Mouse (Mus musculus): ENCODE measurements at regions not wholly inside any gene's neighbourhood (a gene's known extent, or its start where the extent isn't known, plus 50 kb on each side); places are given as distances from the start of the nearest gene placed in this dataset.

DNA sequence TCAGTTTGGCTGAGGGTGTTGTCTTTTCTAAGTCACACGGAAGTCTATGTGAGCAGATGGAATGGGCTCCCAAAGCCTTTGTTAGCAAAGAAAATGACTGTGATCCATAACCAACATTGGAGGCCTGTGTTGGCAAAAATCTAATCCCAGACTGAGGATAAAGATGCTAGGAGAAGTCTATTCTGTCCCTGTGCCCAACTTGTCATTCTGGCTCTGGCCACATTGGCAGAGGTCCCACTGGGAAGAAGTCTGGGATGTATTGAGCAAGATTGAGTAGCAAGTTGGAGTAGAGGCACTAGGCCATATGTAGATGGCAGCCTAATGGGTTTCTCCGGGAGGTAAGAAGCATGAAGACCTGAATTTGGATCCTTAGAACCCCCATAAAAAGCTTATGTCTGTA lies 54.1 kb downstream of the Nog start:
- no peak for DNase-seq

DNA sequence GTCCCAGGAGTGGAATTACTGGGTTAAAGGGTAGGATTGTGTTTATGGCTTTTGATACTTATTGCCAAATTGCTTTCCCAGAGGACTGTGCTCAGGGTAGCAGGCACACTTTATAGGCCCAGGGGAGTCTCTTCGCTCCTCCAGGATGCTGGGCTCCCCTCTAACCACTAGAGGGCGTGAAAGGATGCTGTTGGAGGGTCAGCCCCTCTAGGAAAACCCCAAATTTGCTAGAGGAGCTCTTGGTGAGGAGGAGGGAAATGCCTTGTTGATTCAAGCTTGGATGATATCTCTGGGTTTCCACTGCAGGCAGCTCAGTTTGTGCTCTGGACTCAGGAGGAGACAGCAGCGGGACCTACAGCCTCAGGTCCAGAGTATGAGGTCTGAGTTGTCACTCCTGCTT lies 58.8 kb downstream of the Nog start:
- no peak for DNase-seq

DNA sequence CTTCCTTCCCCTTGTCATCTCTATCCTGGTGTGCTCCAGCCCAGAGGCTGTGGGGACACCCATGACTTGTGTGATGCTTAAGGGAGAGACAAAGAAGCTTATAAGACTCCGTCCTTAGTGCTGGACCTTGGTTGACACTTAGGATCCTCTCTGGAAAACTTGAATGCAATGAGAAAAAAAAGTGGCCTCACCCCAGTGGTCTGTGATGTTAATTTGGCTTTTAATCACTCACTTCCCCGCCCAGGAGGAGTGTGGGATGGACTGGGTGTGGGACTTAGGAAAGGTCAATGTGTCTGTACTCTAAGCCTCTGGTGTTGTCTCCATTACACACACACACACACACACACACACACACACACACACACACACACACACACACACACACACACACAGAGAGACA lies 60.0 kb downstream of the Nog start:
- DNase-seq = no peak

DNA sequence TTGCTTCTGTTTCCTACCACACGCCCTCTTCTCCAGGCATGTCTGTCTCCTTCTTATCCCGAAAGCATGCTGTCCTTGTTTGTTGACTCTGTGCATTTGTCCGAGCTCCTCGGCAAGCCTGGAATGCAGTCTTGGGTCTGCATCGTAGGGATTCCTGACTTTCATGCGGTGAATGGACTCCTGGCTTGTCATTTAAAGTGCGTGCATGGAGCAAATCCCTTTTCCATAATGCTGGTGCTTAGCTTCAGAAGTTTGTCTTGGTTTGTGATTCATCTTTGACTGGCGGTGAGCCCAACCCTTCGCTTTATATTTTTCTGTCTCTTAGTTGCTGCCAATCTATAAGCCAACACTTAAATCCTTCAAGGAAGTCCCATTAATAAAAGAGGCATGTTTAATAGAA lies 62.2 kb downstream of the Nog start:
- no peak for DNase-seq

DNA sequence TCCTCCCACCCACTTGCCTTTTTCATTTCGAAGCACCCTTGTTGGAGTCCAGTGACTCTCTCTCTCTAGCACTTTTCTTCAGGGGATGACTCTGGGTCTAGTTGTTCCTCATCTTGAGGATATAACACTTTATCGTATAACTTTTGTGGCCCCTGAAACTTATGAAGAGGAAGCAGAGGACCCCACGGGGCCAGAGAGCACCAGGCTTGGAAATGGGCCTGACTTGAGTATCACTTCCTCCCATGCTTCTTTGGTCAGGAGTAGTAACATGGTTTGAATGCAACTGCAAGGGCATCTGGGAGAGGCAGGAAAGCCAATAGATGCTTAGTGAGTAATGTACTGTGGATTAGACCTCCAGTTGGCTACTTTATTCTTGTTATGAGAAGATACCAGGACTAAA lies 65.2 kb downstream of the Nog start:
- no peak for DNase-seq

DNA sequence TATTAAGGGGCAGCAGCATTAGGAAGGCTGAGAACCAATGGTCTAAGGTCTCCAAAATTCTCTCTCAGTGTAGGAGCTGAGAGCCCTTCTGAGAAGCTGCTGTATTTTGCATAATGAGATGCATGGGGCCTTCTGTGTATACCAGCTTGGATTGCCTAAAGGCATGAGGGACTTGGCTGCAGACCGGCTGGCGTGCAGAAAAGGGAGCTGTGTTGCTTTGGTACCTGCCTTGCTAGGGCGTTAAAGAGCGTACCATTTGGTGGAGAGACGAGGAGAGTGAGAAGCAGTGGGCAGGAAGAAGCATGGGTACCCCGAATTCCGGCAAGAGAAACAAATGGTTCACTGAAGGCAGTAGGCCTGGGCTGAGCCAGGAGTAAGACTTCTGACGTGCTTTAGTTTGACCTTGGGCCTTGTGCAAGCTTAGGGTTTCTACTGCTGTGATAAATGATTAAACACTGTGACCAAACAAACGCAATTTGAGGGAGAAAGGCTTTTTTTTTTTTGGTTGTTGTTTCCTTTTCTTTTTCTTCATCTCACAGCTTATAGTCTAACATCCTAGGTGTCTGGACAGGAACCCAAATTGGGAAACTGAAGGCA lies 69.2 kb downstream of the Nog start:
- no peak for DNase-seq

DNA sequence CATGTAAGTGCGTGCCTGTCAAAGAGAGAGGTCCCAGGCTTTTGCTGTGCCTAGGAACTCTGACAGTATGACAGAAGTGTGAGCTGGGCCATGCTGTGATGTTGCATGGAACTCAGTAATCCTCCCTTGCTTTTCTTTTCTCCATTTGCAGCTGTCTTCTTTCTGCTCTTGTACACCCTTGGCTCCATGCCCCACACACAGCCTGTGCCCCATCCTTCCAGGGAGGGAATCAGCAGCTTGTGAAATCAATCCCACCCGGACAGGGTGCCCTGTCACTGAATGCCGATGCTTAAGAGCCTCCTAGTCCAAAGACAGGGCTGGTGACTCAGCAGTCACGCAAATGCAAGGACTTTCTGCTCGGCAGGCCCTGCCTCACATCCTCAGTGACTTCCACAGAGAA lies 72.4 kb downstream of the Nog start:
- DNase-seq = no peak

DNA sequence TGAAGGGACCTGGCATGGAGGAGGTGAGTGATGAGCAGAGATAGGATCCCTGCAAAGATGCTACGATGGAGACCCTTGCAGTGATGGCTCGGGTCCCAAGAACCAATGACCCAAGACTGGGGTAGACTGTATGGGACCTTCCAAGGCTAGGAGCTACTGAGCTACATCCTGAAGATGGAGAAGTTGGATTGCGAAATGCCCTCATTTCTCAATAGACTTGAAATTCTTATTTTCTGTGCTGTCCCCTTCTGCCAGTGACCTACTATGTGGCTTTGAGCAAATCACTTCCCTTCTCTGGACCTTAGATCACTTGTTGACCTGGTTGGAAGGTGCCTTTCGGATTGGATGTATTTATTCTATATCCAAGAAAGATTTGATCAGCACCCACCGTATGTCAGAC lies 88.9 kb downstream of the Nog start:
- DNase-seq = no peak

DNA sequence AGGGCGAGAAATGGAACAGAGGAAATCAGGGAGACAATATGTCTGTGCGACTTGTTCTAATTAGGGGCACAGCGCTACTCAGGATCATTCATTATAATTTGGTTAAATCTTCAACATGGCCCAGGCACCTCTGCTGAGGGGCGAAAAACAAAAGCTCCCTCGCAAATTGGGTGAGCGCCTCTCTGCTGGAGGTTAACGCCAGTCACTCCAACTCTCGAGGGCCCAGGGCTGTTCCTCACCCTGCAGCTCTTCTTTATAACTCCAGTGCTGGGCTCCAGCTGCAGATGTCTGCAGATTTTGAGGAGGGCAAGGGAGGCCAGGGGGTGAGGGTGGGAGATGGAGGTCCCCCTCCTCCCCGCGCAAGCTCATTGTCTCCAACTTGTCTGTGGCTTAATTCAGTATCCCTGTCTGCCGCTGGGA lies 92.6 kb downstream of the Nog start:
- DNase-seq = no peak

DNA sequence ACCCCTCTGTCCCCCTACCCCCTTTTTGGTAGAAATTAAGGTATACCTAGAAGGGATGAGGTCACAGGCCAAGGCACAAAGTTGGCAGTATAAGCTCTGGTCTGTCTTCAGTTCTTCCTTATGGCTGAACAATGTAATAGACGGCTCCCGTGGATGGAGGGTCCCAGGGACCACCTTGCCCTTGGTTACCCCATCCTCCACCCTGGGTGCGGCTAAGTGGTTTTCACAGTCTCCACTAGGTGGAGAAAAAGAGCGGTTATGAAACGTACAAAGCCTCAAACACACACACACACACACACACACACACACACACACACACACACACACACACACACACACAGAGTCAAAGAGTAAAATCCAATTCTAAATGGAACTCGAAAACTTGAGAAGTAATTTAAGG lies 93.1 kb downstream of the Nog start:
- DNase-seq = no peak

DNA sequence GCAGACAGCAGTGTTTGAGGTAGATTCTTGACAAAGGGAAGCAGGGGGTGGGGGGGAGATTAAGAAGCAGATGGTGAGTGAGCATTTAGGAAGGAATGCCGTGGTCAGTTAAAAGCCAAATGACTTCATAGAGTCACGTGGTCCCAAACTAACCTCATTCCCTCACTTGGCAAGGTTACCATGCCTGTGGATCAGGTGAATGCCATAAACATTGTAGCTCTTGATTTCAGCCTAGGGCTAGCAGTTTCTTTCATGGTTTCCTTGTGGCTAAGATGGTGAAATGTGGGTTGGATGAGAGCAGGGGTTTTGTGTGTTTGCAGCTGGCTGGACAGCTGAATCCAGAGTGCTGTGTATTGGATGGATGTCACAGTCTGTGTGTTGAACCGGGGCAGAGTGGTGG lies 95.3 kb downstream of the Nog start:
- no peak for DNase-seq

DNA sequence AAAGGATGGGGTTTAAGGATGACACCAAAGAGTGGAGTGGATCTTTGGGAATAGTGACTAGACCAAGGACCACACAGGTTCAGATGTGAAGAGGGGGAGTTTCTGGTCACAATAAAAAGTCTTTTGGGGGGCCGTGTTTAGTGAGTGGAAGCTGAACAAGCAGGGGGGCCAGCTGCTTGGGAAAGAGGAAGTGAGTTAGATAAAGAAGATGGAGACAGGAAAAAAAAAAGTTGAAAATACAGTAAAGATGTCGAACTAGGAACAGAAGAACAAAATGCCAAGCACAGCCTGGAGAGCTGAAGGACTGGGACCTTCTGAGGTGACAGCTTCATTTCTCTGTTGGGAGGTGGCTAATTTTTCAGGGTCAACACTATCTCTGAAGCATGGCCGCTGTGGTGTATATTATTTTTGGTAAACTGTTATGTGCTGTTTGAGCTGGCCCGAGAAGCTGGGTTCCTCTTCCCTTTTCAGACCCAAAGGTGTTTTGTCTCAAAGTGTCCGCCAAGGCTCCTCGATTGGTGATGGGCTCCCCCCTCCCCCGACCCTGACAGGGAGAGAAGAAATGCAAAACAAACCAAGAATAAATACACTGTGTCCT lies 97.1 kb downstream of the Nog start:
- no peak for DNase-seq

DNA sequence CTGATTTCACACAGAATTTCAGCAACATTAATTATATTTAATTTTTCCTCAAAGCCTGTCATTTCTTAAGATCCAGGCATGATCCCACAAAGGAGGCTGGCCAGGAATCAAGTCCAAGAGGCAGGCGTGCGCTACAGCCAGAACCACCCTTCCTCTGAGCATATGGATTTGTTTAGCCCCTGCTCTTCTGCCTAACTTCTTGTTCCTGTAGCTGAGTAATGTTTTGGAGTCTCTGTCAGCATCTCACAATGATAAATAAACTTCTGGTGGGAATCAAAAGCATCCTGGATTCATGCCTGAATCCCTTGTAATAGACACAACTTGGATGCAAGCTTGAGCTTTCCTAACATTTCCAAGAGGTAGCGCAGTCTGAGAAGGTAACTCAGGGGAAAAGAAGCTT lies 101.7 kb downstream of the Nog start:
- no peak for DNase-seq

DNA sequence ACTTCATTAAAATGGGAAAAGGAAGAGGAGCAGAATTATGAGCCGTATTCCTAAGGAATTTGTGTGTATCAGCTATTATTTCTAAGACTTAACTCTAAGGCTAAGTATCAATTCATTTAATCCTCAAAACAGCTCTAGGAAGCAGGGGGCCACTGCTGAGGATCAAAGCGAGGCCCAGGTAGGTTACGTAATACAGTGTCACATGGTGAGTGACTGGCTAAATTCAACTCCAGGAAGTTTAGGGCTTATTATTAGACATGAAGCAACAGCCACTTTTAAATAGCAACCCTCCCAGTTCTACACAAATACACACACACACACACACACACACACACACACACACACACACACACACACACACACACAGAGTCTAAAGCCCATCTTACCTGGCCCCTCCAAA lies 109.3 kb downstream of the Nog start:
- no peak for DNase-seq

DNA sequence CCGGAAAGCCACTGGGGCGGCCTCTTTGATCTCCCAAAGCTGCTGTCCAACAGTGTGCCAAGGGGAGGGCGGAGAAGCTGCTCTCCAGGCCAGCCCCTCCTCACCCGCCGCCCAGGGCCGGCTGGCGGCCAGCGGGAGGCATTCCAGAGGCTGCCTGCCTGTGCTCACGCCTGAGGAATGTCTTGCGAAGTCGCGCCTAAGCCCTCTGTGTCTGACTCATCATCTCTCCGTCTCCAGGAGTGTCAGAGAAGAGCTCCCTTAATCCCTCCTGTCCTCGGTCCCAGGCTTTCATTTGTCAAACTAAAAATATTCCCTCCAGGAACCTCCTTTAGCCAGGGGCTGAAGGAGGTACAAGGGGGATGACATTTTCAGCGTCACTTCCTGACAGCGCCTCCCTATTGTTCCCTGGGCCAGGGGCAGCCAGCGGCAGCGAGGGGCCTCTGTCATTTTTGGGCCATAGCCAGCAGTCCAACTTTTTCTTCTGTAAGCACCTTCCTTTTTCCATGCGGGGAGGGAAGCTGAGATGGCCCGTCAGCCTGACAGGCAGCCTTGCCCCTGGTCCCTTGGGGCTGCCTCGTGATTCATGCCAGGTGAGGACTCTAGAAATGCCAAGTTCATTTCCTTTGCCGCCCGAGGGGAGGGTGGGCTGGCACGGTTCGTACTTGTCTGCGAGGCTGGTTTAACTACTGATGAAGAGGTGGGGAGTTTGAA lies 113.4 kb downstream of the Gm525 start:
- DNase-seq = peak; percentile 57 to 60

DNA sequence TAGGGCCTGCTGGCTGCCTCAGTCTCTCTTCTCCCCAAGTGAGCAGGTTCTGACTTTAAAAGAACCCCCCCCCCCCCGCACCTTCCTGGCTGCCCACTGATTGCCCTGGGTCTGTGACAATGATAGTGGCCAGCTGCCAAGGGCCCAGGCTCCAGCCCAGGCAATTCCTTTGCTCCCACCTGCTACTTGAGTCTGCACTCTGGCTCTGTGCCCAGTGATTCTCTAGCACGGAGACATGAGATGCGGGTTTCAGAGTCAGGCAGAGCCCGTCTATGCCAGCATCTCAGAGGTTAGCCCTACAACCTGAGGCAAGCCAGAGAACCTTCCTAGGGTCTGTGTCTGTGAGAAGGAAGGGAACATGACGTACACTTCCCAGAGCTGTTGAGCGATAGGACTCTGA lies 112.2 kb downstream of the Gm525 start:
- peak; percentile 76 to 77 for DNase-seq

DNA sequence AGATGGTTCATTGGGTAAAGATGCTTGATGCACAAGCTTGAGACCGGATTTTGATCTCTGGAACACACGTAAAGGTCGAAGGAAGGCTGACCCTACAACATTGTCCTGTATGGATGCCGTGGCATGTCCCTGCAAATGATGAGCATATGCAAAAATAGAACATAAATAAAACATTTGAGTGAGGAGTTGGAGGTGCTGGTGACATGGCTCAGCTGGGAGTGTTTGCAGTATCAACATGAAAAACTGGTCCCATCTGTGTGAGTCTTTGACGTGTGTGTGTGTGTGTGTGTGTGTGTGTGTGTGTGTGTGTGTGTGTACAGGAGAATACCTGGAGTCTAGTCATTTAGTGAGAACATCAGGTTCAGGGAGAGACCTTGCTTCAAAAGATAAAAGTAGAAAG lies 107.8 kb downstream of the Gm525 start:
- DNase-seq = no peak

DNA sequence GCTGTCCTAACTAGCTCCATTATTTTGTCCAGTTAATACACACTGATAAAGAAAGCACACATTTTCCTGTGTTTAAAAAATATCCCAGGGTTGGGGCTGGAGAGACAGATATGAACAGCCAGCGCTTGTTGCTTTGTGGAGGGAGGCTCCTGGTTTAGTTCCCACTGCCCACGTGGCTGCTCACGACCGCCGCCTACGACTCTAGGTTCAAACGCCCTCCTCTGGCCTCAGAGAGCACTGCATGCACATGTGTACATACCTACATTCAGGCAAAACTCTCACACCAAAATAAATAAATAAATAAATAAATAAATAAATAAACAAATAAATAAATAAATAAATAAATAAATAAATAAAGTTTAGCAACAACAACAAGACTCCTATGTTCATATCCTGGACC lies 104.8 kb downstream of the Gm525 start:
- no peak for DNase-seq

DNA sequence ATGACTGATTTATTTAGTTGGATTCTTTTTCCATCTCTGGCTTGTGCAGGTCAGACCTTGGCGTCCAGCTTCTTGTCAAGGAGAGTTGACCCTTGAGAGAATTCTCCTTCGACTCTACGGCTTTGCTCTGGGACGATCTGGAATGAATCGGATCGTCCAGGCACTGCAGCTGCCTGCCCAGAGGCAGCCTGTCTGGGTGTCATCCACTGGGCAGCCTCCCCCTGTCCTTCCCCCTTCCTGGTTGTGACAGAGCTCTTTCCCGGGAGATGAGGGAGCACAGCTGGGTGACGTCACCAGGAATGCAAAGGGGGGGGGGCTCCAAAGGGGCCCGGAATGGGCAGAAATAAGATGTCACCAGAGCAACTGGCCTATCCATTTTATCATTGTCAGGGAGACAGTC lies 101.9 kb downstream of the Gm525 start:
- DNase-seq = no peak

DNA sequence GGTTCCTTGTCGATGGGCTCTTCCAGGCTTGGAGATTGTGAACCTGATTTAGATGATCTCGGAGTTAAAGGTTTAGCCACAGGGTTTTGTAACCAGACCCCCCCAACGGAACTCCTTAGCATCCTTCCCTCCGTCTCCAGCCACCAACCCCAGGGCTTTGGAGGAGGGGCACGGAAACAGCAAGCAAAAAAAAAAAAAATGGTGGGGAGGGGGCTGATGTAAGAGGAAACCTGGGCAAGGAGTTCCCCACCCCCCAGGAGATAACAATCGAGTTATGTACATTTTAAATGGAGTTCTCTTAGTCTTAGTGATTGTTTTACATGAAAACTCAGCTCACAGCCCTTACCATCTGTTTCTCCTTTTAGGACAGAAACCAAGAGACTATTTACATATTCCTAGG lies 101.3 kb downstream of the Gm525 start:
- DNase-seq = no peak

DNA sequence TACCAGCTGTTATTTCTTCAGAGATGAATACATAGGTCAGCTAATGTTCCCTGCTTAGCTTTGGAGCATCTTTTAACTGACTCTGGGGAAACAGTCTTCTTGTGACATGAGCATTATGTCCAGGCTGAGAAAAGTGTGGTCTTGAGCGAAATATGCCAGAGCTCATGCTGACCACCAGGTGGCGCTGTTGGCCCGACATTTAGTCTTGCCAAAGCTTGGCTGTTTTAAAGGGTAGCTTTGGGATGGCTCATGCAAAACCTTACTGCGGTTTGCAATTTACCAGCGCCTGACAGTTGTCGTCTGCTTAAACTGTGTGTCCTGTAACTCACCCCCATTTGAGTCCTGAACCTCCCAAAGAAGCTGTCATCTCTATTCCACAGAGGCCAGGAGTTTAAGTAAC lies 91.6 kb downstream of the Gm525 start:
- DNase-seq = peak; percentile 72 to 87

DNA sequence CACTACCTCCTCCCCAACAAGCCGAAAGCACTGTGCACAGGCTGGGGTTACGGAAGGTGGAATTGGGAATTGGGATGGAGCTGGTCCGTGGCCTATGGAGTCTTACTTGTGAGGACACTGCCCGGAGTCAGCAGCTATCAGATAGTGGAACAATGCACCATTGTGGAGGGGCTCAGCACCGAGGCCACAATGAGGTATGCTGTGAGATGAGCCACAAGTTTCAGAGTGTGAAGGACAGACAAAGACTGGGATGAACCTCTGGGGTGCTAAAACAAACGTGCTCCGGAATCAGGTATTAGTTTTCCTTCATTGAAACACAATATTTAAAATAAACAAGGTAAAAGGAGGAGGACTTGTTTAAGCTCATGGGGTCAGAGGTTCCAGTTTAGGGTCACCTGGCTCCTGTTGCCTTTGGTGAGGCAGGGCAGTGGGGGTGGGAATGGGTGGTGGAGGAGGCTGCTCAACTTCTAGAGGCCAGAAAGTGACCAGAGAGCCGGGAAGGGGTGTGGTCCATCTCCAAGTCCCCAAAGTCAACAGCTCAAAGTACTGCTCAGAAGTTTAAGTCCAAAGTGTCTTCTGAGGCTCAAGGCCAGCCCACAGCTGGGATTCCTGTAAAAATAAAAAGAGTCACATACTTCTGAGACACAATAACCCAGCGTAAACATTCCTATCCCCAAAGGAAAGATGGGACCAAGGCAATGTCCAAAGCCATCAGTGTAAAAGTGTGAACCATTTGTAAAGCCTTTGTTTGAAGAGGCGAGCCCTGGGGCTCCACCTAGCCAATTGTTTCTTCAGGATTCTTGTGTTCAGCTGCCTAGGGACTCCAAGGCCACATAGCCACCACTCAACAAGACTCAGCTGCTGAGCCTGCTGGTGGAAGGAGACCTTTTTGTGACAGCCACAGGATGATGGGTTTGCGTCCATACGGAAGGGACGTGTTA lies 80.1 kb downstream of the Gm525 start:
- DNase-seq = no peak

DNA sequence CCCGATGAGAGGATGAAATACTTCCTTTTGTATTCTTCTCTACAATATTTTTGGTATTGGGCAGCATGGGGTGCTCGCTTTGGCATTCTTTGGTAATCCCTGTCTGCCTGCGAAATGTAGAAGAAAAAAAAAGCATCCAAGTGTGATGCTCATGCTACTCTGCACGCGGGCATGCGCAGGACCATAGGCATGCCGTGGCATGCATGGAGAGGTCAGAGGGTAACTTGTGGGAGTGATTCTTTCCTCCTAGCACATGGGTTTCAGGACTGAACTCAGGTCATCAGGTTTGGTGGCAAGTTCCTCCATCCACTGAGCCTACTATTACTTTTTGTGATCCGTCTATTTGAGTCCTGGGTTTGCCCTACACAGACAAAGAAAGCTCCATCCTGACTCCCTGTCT lies 74.3 kb downstream of the Gm525 start:
- DNase-seq = no peak

All from cerebellum, adult 18-20 months (tissue).